Mouse (Mus musculus): ENCODE measurements around the gene Trim37.
"Not testable (repeated sequence)": the region's sequence is repeated elsewhere in the genome, so short reads cannot be mapped to it uniquely, and the experiment has no call there.

Trim37 gene

DNA sequence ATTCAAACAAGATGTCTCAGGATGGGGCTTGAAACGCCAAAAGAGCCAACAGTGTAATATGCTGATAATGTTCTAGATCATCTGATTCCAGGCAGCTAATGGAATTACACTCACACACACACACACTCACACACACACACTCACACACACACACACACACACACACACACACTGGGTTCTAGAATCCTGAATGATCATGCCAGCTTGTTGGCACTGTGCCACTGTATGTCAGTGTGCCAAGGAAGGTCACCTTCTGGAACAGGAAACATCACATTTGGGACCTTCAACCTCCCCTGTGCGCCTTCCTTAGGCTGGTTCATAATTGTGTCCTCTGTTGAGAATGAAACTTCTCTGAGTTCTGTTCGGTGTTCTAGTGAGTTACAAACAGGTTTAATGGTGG is 95.8 kb downstream of the Trim37 start:
- no peak for DNase-seq (ENCODE audit: extremely low read depth, insufficient read length, low spot score)

DNA sequence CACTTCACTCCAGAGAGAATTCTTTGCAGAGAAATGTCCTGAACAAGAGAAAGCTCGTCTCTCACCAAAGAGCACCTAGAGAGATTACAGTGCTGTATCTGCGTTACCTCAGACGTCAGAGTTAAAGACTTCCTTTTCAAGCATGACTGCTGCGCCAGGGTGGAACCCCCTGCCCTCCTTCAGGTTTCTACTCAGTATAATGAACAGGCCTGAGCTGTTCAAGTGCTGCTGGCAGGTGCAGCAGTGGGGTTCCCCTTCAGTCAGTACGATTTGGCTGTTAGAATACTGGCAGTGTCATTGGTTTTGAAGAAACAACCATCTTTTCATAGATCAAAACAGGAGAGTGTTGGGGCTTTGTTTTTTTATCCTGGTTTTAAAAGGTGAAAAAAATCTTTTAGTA is 100.2 kb downstream of the Trim37 start:
- DNase-seq (ENCODE audit: extremely low read depth, insufficient read length, low spot score), result no peak

- DNase-seq (ENCODE audit: extremely low read depth, insufficient read length, low spot score), result no peak
Measured at GRCm38 (mm10) chr11:87233377-87233776, 106.5 kb downstream of the Trim37 start.

- no peak for DNase-seq (ENCODE audit: extremely low read depth, insufficient read length, low spot score)
Measured at GRCm38 (mm10) chr11:87234743-87235485, 108.0 kb downstream of the Trim37 start.

GRCm38 (mm10) chr11:87235486-87235872 is 108.6 kb downstream of the Trim37 start:
- no peak for DNase-seq (ENCODE audit: extremely low read depth, insufficient read length, low spot score)

- DNase-seq (ENCODE audit: extremely low read depth, insufficient read length, low spot score), result no peak
Measured at GRCm38 (mm10) chr11:87238891-87239530, 112.1 kb downstream of the Trim37 start.

DNA sequence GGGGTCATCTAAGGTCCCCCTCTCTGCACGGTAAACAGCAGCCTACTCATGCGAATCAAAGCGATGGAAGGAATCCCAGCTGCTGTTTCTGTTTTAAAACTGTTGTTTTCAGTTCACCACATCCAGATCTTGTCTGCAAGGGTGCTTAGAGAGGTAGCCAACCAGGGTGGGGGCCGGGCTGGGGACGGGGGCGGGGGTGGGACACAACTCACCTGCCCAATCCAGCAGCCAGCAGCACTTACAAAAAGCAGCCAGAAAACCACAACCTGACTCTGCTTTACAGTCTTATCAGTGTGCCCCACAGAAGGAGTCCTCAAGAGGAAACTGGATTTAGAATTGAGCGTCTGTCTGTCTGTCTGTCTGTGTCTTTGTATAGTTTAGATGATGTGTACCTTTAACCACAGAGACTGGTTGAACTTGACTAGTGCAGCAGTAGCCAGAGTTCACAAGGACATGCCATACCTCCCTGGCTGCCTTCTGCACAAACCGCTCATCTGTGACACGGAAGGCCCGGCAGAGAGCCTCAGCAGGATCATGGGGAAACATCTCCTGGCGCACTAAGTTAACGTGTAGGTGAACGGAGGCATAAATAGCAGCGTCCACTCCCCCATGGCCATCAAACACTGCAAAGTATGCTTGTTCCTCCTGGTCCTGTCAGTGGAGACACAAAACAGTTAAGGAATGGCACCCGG is 113.4 kb downstream of the Trim37 start:
- DNase-seq (ENCODE audit: extremely low read depth, insufficient read length, low spot score), result no peak

GRCm38 (mm10) chr11:87240833-87241215 is 113.9 kb downstream of the Trim37 start:
- no peak for DNase-seq (ENCODE audit: extremely low read depth, insufficient read length, low spot score)

DNA sequence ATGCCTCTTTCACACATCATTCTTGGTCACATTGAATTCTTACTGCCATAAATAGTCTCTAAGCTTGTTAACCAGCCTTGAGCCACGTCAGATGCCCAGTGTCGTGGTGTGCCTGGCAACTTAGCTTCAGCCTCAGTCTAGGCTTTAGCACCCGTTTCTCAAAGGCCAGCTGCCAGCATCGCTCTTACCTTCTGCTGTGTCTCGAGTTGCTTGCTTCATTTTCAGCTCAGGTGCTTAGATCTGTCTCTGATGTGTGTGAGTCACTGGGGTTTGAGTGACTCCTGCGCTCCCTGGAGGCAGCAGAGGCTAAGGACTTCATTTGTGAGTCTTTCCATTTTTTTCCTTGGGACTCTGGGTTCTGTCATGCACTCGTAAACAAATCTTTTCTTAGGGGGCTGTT is 114.4 kb downstream of the Trim37 start:
- DNase-seq (ENCODE audit: extremely low read depth, insufficient read length, low spot score), result no peak

DNA sequence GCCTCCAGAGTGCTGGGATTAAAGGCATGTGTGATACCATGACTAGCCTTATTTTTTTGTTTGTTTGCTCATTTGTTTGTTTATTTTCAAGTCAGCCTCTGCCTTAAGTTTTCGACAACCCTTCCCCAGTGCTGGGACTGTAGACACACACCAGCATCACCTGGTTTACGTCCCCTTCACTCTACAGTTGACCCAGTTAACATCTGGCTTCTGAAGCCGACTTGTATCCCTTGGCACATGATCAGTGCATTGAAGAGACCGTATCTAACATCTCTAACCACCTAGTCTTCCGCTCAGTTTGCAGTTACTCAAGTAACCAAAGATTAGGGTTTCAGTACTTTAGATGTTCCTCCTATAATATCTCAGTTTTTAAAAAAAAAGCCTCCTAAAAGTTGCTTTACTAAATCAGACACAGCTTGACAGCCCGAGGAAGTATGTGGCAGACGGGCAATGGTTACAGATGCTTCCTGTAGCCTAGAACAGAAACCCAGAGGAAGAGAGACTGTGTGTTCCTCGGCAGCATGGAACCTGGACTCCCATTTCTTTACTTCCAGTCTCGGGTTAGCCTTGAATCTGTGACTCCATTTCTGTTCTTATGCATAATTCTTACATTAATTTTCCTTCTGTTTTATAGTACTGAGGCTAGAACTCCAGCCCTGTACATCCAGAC is 118.4 kb downstream of the Trim37 start:
- DNase-seq (ENCODE audit: extremely low read depth, insufficient read length, low spot score), result no peak

DNA sequence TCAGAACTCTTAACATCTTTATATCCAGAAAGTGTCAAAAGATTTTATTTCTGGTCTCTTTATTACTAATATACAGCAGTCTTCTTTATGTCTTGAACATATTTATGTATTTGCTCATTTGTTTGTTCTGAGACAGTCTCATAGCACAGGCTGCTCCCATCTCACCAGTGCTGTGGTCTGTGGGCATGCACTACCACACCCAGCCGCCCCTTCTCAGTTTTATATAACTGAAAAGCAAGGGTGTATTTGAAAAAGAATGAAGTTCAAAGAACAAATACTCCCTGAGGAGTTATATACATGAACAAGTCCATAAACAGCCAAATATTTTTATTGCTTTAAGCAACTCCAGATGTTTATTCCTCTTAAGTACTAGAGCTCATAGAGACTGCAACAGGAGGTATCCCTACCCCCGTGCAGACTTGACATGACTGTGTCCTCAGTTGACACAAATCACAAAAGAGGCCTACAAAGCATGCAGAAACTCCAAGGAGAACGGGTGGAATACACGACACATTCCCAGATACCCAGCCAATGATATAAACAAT is 119.3 kb downstream of the Trim37 start:
- no peak for DNase-seq (ENCODE audit: extremely low read depth, insufficient read length, low spot score)

DNA sequence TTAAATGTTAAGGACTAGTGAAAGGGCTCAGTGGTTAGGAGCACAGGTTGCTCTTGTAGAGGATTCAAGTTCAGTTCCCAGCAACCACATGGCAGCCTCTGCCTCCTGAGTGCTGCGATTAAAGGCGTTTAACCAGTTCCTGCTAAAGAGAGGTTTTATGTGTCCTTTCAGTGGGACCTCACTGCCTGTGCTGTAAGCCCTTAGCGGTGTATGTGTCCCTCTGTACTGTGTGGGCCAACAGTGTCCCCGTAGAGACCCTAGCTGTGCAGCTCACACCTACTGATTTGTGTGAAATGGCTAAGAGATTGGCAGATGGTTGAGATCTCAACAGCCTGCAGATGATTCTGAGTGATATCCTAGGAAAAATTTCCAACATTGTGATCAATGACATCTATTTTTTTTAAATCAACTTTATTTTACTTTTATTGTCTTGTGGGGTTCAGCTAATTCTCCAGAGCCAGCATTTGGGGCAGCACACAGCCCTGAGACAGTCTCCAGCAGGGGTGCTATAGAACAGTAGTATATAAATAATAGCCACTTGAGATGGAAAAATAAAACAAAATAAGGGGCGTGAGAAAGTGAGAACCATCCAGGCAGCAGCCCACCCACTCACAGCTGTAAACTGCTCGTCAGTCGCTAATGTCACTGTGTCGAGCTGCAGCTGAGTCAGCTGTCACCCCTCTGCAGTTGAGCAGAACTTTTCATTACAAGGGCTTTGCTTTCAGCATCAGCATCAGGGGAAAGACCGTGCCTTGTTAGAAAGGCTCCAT is 120.0 kb downstream of the Trim37 start:
- DNase-seq (ENCODE audit: extremely low read depth, insufficient read length, low spot score), result no peak

DNA sequence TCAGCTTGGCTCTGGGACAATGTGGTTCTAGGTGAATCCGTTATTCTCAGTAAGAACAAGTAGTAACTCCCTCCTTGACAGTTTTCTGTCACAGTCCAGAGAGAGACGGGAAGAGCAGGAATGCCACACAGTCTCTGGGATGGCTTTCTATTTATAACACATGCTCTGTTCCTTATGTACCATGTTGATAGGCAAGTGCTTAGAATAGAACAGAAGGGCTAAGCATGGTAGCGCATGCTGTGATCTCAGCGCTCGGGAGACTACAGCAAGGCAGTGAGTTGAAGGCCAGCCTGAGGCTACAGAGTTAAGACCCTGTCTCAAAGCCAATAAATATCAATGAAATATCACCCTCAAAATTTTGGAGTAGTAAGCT is 120.6 kb downstream of the Trim37 start:
- no peak for DNase-seq (ENCODE audit: extremely low read depth, insufficient read length, low spot score)

DNA sequence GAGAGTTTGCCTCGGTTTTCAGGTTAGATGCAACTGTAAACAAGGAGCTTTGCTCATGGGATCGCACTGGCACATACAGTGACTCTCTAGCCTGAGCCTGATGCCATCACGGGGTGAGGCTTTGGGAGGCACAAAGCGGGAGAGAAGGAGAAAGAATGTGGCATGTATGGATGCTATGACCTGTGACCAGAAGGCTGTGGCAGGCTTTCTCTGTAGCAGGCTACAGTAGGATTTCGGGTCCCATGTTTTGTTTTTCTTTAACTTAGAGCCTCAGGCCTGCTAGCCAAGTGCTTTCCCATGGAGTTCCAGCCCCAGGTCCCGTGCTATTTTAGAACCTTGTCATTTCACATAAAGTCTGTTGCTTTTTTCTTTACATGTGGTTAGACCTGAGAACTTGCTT is 123.3 kb downstream of the Trim37 start:
- DNase-seq (ENCODE audit: extremely low read depth, insufficient read length, low spot score), result no peak

DNA sequence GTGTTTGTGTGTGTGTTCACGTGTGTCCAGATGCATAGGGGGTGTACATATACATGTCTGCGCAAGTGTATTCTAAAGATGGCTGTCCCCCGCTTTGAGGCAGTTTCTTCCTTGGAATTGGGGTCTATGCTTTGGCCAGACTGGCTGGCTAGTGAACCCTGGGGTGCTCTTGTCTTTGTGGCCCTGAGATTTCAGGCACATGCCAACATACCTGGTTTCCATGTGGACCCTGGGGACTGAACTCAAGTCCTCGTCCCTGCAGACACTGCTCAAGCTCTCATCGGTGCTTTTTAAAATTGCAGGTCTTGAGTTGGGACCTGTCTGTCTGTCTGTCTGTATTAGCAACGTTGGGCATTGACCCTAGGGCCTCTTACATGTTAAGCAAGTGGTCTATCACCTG is 126.4 kb downstream of the Trim37 start:
- no peak for DNase-seq (ENCODE audit: extremely low read depth, insufficient read length, low spot score)

DNA sequence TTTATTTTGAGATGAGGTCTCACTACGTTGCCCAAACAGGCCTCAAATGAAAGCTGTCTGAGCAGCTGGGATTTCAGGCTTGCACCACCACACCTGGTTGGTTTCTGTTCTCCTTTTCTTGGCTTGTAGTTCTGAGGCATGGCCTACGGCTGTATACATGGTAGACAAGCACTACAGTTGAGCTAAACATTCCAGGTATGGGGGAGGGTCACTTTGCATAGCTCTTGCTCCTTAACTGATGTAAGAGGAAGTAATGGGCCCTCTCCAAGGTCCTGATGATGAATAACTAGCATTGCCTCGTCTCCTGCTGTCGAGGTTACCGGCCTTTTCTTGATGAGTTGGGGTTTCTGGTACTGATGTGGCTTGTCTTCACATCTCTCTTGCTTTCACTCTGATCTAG is 127.3 kb downstream of the Trim37 start:
- DNase-seq (ENCODE audit: extremely low read depth, insufficient read length, low spot score), result no peak

- no peak for DNase-seq (ENCODE audit: extremely low read depth, insufficient read length, low spot score)
Measured at GRCm38 (mm10) chr11:87257282-87257681, 130.4 kb downstream of the Trim37 start.

- DNase-seq (ENCODE audit: extremely low read depth, insufficient read length, low spot score), result no peak
Measured at GRCm38 (mm10) chr11:87259792-87260191, 132.9 kb downstream of the Trim37 start.

DNA sequence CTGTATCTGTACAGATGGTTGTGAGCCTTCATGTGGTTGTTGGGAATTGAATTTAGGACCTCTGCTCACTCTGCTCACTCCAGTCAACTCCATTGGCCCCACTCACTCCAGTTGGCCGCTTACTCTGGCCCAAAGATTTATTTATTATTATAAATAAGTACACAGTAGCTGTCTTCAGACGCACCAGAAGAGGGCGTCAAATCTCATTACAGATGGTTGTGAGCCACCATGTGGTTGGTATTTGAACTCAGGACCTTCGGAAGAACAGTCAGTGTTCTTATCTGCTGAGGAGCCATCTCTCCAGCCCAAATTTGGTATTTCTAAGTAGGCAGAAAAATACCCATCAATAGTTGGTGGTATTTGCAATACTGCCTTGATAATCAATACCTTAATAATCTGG is 134.8 kb downstream of the Trim37 start:
- not testable (repeated sequence) for DNase-seq (ENCODE audit: extremely low read depth, insufficient read length, low spot score)

DNA sequence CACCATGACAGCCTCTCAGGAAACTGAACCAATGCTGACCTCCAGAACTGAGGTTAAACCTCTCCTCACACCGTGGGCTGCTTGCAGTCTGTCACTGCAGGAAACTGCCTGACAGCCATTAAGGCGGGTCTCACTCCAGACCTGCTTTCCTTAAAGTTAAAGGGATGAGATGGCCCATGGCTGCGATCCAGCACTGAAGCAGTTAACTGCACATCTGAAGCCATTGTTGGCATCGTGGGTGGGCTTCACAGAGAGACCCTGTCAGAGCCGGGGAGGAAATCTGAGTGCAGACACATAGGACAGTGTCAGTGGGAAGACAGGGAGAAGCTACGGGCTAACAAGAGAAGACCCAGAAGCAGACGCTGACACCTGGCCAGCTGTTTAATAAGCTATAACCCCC is 137.1 kb downstream of the Trim37 start:
- no peak for DNase-seq (ENCODE audit: extremely low read depth, insufficient read length, low spot score)
